Mouse (Mus musculus) limb, embryonic 14.5 days (tissue): ENCODE measurements around the gene Ccsap. TPM values are rescaled to one million over a fixed set of nuclear protein-coding genes. Genes with fewer than 3 reads are reported as not detected.

ENCODE experiments used
- ATAC-seq: fragments of 200-750 bp; cut with Nextera tagmentation; 2 replicates; pipeline ENCODE4 v1.8.0; 2017; ENCODE audit warnings: low read depth, moderate number of reproducible peaks, moderate TSS enrichment; ENCODE audit not compliant: low FRiP score
- DNase-seq: peaks from one replicate; pipeline ENCODE4 v3.0.0-alpha.2; 2015; ENCODE audit warnings: low spot score
- H3K27ac ChIP-seq: fragments of 300-500 bp; sonication (generic); replicated peaks from 2 replicates; pipeline ENCODE4 v1.5.1; 2014; ENCODE audit warnings: low read depth, mild to moderate bottlenecking, low read length, moderate library complexity, mixed read lengths
- H3K27me3 ChIP-seq: fragments of 300-500 bp; sonication (generic); 2 replicates; pipeline ENCODE4 v1.6.1; 2014; ENCODE audit warnings: low read length, mixed read lengths; ENCODE audit not compliant: control insufficient read depth, insufficient read depth
- H3K36me3 ChIP-seq: fragments of 300-500 bp; sonication (generic); 2 replicates; pipeline ENCODE4 v1.6.1; 2014; ENCODE audit warnings: mild to moderate bottlenecking, low read length, moderate library complexity, mixed read lengths; ENCODE audit not compliant: control insufficient read depth, insufficient read depth
- H3K4me1 ChIP-seq: fragments of 300-500 bp; sonication (generic); 2 replicates; pipeline ENCODE4 v1.6.1; 2014; ENCODE audit warnings: antibody characterized with exemption, low read length, mixed read lengths; ENCODE audit not compliant: control insufficient read depth, insufficient read depth
- H3K4me2 ChIP-seq: fragments of 300-500 bp; sonication (generic); replicated peaks from 2 replicates; pipeline ENCODE4 v1.6.1; 2014; ENCODE audit warnings: low read depth, mild to moderate bottlenecking, low read length, moderate library complexity; ENCODE audit not compliant: severe bottlenecking
- H3K4me3 ChIP-seq: fragments of 300-500 bp; sonication (generic); replicated peaks from 2 replicates; pipeline ENCODE4 v1.5.1; 2014; ENCODE audit warnings: low read length
- H3K9ac ChIP-seq: fragments of 300-500 bp; sonication (generic); 2 replicates; pipeline ENCODE4 v1.6.1; 2014; ENCODE audit warnings: mild to moderate bottlenecking, low read depth, low read length, moderate library complexity; ENCODE audit not compliant: severe bottlenecking
- H3K9me3 ChIP-seq: fragments of 300-500 bp; sonication (generic); 2 replicates; pipeline ENCODE4 v1.6.1; 2016; ENCODE audit warnings: low read length; ENCODE audit not compliant: control insufficient read depth
- POLR2A ChIP-seq: fragments of 200-500 bp; IDR thresholded peaks from 2 replicates; pipeline ENCODE4 v1.8.0; 2012; ENCODE audit warnings: inconsistent platforms, mild to moderate bottlenecking, moderate library complexity, borderline replicate concordance; ENCODE audit not compliant: insufficient read depth, insufficient read length; ENCODE audit errors: extremely low read depth
- WGBS: fragments of 180-500 bp; shearing (Covaris S2); extraction: QIAGEN DNeasy Blood & Tissue Kit; methylation state at CpG from one replicate; pipeline ENCODE4 v1.1.7; 2014; 5-methylcytosine and 5-hydroxymethylcytosine counted together
- polyA plus RNA-seq, 2 experiments: library from polyadenylated mRNA; depleted of rRNA in 1 of 2; stranded (reverse) in 1 of 2; unstranded in 1 of 2; fragments of >200 nt; fragmentation: Nextera tagmentation in 1 of 2; extraction: Ambion mirVana in 1 of 2; gene quantifications; 2 replicates each; pipeline versions ENCODE4 v1.2.1 to v1.2.3; 2012 to 2014

Gene Ccsap
- polyA plus RNA-seq, 2 experiments, result 3.7 to 4.9 TPM

DNA sequence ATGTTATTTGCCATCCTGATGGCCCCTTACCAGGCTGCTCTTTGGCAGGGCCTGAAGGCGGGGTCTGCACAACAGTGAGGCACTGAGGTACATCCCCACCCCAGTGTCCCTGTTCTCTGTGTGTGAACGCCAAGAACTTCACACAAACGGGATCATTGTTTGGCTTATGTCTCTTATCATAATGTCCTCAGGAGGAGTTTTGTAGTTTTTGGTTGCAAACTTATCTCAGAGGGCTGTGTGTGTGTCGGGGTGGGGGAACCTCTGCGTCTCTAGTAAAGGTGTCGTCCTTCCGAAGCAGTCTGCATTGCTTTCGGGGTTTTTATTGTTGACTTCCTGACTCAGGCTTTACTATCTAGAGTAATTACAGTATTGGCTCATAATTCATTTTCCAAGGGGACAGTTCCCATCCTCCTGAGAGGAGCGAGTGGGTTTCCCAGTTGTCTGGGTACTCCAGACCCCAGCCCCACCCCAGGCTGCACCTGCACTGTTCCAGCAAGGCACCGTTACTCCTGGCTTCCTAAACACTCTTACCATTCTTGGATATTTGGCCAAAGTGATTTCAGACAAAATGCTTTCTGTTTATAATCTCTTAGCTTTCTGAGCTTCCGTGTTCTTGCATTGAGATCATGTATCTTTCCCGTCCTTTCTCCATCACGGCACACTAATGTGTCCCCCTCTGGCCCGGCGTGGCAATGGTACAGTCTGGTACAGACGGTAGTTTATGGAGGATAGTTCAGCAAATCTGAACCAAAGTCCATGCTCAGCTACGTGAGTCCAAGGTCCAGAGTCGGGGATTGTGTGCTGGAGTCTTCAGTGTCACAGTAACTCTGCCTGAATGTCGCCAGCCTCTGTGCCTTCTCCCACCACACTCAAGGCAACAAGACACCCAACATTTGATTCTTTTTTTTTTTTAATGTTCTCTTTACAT is 40.1 kb downstream of the Ccsap start:
- no peaks in the 10 kb centered on the region for H3K9me3 ChIP-seq
- H3K36me3 ChIP-seq, result peaks cover 26% of the 10 kb centered on the region
- ATAC-seq (no peak), DNase-seq (no peak)
- H3K27me3 ChIP-seq, result no peaks in the 10 kb centered on the region
- WGBS, result 85% methylated on average over 19 of the region's 19 CpGs
- no peak overlapping the region for H3K27ac ChIP-seq
- no peak for TF ChIP-seq POLR2A
- no peak overlapping the region for H3K4me3 ChIP-seq
- H3K9ac ChIP-seq, result no peak overlapping the region
- H3K4me1 ChIP-seq, result no peaks in the 10 kb centered on the region
- no peak overlapping the region for H3K4me2 ChIP-seq

DNA sequence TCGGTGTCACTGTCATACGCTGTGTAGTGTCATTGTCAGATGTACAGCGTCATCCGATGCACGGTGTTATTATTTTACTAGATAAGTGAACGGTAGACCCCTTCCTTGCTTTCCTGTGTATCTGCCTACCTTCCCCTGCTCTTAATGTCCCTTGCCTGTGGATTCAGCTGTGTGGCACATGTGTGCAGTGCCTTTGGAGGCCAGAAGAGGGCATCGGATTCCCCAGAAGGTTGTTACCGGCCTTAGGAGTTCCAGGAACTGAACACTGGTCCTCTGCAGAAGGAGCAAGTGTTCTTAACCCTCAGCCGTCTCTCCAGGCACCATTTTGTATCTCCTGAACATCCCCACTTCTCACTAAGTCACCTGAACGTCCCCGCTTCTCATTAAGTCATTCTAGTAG is 42.3 kb downstream of the Ccsap start:
- TF ChIP-seq POLR2A, result no peak
- Histone ChIP-seq H3K4me3 (no peak overlapping the region), H3K9ac (no peak overlapping the region), H3K4me2 (no peak overlapping the region), H3K27me3 (no peaks in the 10 kb centered on the region), H3K27ac (no peak overlapping the region), H3K9me3 (no peaks in the 10 kb centered on the region), H3K4me1 (peaks cover 8% of the 10 kb centered on the region), H3K36me3 (peaks cover 18% of the 10 kb centered on the region)
- no peak for DNase-seq
- WGBS, result 91% methylated on average over 11 of the region's 11 CpGs
- no peak for ATAC-seq

DNA sequence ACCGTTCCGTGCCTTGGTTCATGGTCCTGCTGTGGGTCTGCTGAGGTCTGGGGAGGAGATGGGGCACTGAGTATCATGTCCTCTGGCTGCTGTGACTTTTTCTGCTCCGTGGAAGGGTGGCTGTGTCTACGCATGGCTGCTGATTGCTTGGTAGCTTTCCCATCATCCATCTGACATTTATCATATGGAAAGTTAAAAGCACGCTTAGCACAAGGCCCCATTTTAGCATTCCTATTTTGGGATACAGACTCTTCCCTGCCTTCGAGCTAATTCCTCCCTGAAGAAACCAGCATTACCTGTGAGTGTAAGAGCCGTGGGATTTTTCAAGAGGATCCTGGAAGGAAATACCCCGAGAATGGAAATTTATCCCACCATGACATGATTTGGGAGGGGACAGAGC is 43.1 kb downstream of the Ccsap start:
- H3K27ac ChIP-seq, result no peak overlapping the region
- WGBS, result 90% methylated on average over 8 of the region's 8 CpGs
- no peak for DNase-seq
- TF ChIP-seq POLR2A, result no peak
- no peak overlapping the region for H3K4me3 ChIP-seq
- H3K9me3 ChIP-seq, result no peaks in the 10 kb centered on the region
- H3K36me3 ChIP-seq, result peaks cover 18% of the 10 kb centered on the region
- no peak overlapping the region for H3K9ac ChIP-seq
- H3K4me2 ChIP-seq, result no peak overlapping the region
- ATAC-seq, result no peak
- peaks cover 8% of the 10 kb centered on the region for H3K4me1 ChIP-seq
- no peaks in the 10 kb centered on the region for H3K27me3 ChIP-seq

DNA sequence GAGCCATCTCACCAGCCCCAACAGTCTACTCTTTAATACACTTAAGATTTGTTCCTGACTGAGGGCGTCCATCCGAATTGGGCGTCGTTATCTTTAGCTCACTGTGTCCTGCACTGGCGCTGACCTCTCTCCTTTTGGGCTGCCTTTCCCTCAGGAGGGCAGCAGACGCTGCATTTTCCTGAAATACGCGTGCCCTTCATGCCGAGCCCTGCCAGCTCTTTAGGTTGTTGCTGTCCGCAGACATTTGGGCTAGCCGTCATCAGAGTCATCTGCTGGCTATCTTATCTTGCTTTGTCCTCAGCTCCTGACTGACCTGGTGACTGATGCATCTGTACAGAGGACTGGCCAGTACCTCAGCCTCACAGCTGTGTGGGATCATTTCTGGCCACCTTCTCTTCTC is 44.7 kb downstream of the Ccsap start:
- Histone ChIP-seq H3K27ac (no peak overlapping the region), H3K4me3 (no peak overlapping the region), H3K4me2 (no peak overlapping the region), H3K9ac (no peak overlapping the region), H3K9me3 (no peaks in the 10 kb centered on the region), H3K36me3 (peaks cover 11% of the 10 kb centered on the region), H3K27me3 (no peaks in the 10 kb centered on the region), H3K4me1 (peaks cover 8% of the 10 kb centered on the region)
- DNase-seq (no peak), ATAC-seq (no peak)
- 92% methylated on average over 11 of the region's 11 CpGs for WGBS
- no peak for TF ChIP-seq POLR2A

DNA sequence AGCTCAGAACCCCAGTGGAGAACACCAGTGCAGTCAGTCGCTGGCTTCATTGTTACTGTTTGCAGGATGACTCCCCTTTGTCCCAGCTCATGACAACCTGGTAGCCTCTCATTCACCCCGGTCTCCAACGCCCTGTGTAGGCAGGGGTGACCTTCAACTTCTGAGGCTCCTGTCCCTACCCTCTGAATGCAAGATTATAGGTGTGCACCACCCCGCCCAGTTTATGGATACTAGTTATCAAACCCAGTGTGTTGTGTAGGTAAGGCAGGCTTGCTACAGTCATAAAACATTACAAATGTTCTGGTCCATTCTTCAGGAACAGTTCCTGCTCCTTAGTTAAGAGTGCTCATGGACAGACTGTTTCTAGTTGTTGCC is 46.1 kb downstream of the Ccsap start:
- DNase-seq (no peak), ATAC-seq (no peak)
- Histone ChIP-seq H3K4me1 (peaks cover 8% of the 10 kb centered on the region), H3K4me3 (no peak overlapping the region), H3K27ac (no peak overlapping the region), H3K4me2 (no peak overlapping the region), H3K27me3 (no peaks in the 10 kb centered on the region), H3K9me3 (no peaks in the 10 kb centered on the region), H3K9ac (no peak overlapping the region), H3K36me3 (peaks cover 11% of the 10 kb centered on the region)
- TF ChIP-seq POLR2A, result no peak
- 81% methylated on average over 4 of the region's 4 CpGs for WGBS
